Mouse (Mus musculus) heart, postnatal 0 days (tissue): ENCODE measurements around the gene Dlg2. TPM values are rescaled to one million over a fixed set of nuclear protein-coding genes. Genes with fewer than 3 reads are reported as not detected.

ENCODE experiments used
- ATAC-seq: fragments of 200-750 bp; cut with Nextera tagmentation; 2 replicates; pipeline ENCODE4 v1.8.0; 2017; ENCODE audit warnings: low read depth, moderate number of reproducible peaks, moderate library complexity; ENCODE audit not compliant: insufficient read depth
- DNase-seq: peaks from one replicate; pipeline ENCODE4 v3.0.0-alpha.2; 2016; ENCODE audit warnings: low spot score
- H3K27ac ChIP-seq: fragments of 300-500 bp; sonication (generic); 2 replicates; pipeline ENCODE4 v1.5.1; 2014; ENCODE audit warnings: low read depth, mild to moderate bottlenecking
- H3K27me3 ChIP-seq: fragments of 300-500 bp; sonication (generic); 2 replicates; pipeline ENCODE4 v1.6.1; 2014; ENCODE audit warnings: low read length, mixed read lengths; ENCODE audit not compliant: control insufficient read depth, insufficient read depth
- H3K36me3 ChIP-seq: fragments of 300-500 bp; sonication (generic); replicated peaks from 2 replicates; pipeline ENCODE4 v1.6.1; 2014; ENCODE audit warnings: low read length, mixed read lengths; ENCODE audit not compliant: control insufficient read depth, insufficient read depth
- H3K4me1 ChIP-seq: fragments of 300-500 bp; sonication (generic); 2 replicates; pipeline ENCODE4 v1.6.1; 2014; ENCODE audit warnings: antibody characterized with exemption; ENCODE audit not compliant: control insufficient read depth, insufficient read depth
- H3K4me2 ChIP-seq: fragments of 300-500 bp; sonication (generic); 2 replicates; pipeline ENCODE4 v1.6.1; 2014; ENCODE audit warnings: low read depth, mild to moderate bottlenecking, low read length, moderate library complexity
- H3K4me3 ChIP-seq: fragments of 300-500 bp; sonication (generic); 2 replicates; pipeline ENCODE4 v1.5.1; 2014; ENCODE audit warnings: low read depth, low read length
- H3K9ac ChIP-seq: fragments of 300-500 bp; sonication (generic); replicated peaks from 2 replicates; pipeline ENCODE4 v1.6.1; 2014; ENCODE audit warnings: low read depth, low read length, mixed read lengths
- H3K9me3 ChIP-seq: fragments of 300-500 bp; sonication (generic); replicated peaks from 2 replicates; pipeline ENCODE4 v1.6.1; 2016; ENCODE audit warnings: low read length; ENCODE audit not compliant: control insufficient read depth
- CTCF ChIP-seq: IDR thresholded peaks from 2 replicates; pipeline ENCODE4 v1.5.1; 2016; ENCODE audit warnings: antibody characterized with exemption, control low read depth, low read depth
- EP300 ChIP-seq: IDR thresholded peaks from 2 replicates; pipeline ENCODE4 v1.6.1; 2016; ENCODE audit warnings: antibody characterized with exemption, low read depth
- WGBS: fragments of 180-500 bp; shearing (Covaris S2); extraction: QIAGEN DNeasy Blood & Tissue Kit; methylation state at CpG from one replicate; pipeline ENCODE4 v1.1.7; 2014; 5-methylcytosine and 5-hydroxymethylcytosine counted together
- polyA plus RNA-seq: library from polyadenylated mRNA; unstranded; fragments of >200 nt; fragmentation: Nextera tagmentation; extraction: Ambion mirVana; gene quantifications from 2 replicates; pipeline ENCODE4 v1.2.1, GENCODE M21; 2015
- total RNA-seq: library from RNA; depleted of rRNA; stranded (reverse); fragments of >200 nt; gene quantifications from 2 replicates; pipeline ENCODE4 v1.2.3, GENCODE M21; 2014; ENCODE audit warnings: low replicate concordance

The Dlg2 gene
- total and polyA plus RNA-seq, 2 experiments from 2014 or later, result 1.3 to 2.3 TPM

DNA sequence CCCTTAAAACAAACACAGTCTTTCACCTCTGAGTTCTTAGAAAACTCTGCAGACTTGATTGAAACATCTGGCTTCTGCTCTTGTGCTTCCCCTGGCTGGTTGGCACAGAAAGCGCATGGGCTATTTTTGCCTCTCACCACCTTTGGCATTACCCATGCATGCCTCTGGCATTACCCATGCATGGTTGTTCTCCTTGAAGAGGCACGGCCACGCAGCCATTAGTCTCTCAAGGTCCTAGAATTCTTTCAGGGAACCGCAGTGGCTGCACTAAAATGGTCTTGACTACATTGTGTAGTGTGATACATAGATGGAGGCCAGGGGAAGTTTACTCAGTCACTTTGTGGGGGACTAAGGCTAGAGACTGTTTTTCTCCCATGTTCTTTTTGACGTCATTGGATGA is 1709.9 kb downstream of the Dlg2 start:
- Histone ChIP-seq H3K27me3 (0 out of 2 replicates have a peak, but pooled peaks cover 6% of the 10 kb centered on the region), H3K27ac (no peak overlapping the region), H3K9me3 (no peaks in the 10 kb centered on the region), H3K4me2 (no peak overlapping the region), H3K4me3 (no peak overlapping the region), H3K36me3 (no peaks in the 10 kb centered on the region), H3K9ac (no peak overlapping the region), H3K4me1 (peaks cover 6% of the 10 kb centered on the region; the same call in 1 of the 2 replicates)
- 62% methylated on average over 5 of the region's 5 CpGs for WGBS
- no peak for TF ChIP-seq CTCF
- no peak for TF ChIP-seq EP300
- 0 out of 2 replicates have a peak, but pooled peaks have one; percentile 36 for ATAC-seq
- DNase-seq, result no peak

DNA sequence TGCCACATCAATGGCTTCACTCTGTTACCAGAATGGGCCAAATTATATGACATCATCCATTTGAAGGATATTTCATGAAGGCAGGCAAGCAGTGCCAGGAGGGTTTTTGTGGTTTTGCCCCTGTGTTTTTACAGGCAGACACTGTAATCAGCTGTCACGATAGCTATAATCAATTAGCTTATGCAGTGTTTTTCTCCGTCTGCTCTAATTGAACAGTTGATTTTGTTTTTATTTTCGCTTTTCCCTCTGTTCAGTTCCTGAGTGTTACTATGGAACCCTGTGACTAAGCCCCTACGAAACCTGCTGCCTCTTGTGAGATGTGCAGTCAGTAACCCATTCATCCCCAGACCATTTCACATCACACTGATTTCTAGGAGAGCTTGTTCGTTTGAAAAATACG is 1712.7 kb downstream of the Dlg2 start:
- Histone ChIP-seq H3K9ac (no peak overlapping the region), H3K9me3 (no peaks in the 10 kb centered on the region), H3K4me2 (no peak overlapping the region), H3K27ac (no peak overlapping the region), H3K27me3 (no peaks in the 10 kb centered on the region), H3K4me1 (peaks cover 6% of the 10 kb centered on the region; the same call in 1 of the 2 replicates), H3K36me3 (no peaks in the 10 kb centered on the region), H3K4me3 (no peak overlapping the region)
- WGBS, result 67% methylated on average over 6 of the region's 6 CpGs
- TF ChIP-seq CTCF (no peak), EP300 (no peak)
- DNase-seq (no peak), ATAC-seq (no peak)

DNA sequence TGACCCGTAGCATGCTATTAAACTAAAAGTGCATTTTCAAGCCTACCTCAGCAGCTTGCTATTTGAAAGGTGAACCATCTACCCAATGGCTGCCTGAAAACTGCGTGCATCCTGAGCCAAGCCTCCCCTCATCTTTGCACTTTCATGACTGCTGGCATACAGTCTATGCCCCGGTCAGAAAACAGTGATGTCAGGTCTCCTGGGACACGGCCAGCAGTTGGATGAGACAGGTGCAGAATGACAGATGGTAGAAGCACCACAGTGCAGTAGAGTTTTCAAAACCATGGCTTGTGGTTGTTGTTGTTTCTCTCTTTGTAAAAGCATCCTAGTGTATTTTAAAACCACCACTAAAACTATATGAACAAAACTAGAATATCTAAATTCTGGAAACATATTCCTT is 1719.5 kb downstream of the Dlg2 start:
- no peak overlapping the region for H3K4me2 ChIP-seq
- no peak overlapping the region for H3K27ac ChIP-seq
- no peak overlapping the region for H3K4me3 ChIP-seq
- TF ChIP-seq EP300, result no peak
- TF ChIP-seq CTCF, result no peak
- DNase-seq (no peak), ATAC-seq (no peak)
- H3K9ac ChIP-seq, result no peak overlapping the region
- no peaks in the 10 kb centered on the region for H3K27me3 ChIP-seq
- H3K36me3 ChIP-seq, result no peaks in the 10 kb centered on the region
- no peaks in the 10 kb centered on the region for H3K4me1 ChIP-seq
- 67% methylated on average over 4 of the region's 4 CpGs for WGBS
- no peaks in the 10 kb centered on the region for H3K9me3 ChIP-seq

DNA sequence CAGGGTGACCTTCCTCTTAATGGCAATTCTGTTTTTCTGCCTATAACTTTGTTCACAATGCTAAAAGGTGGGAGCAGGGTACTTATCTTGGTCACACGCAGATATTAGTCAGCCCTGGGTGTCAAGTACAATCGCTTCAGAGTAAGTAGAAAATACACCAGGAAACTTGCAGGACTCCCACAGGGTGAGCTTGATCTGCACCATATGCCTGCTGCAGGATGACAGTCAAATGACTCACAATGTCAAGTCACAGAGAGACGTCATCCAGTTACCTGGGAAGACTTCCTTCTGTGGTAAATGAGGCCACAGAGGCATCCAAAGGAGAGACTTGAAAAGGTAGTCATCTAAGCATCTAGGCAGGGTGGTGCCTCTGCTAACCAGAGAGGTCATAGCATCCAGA is 1721.1 kb downstream of the Dlg2 start:
- no peak overlapping the region for H3K9ac ChIP-seq

DNA sequence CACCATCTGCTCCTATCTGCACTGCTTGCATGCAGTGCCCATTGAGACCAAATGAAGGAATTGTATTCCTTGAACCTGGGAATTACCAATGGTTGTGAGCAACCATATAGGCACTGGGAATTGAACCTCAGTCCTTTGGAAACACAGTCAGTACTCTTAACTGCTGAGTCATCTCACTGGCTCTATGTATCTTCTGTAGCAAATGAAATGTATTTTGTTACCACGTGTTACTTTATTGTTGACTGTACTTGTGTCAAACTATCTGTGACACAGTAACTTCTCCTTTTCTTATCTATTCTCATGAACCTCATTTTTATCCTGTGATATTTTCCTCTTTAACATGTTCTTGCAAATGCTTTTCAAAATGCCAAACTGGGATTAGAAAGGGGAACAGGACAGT is 1722.7 kb downstream of the Dlg2 start:
- Histone ChIP-seq H3K9ac (no peak overlapping the region), H3K4me2 (no peak overlapping the region), H3K4me1 (no peaks in the 10 kb centered on the region), H3K9me3 (no peaks in the 10 kb centered on the region), H3K27me3 (no peaks in the 10 kb centered on the region), H3K36me3 (no peaks in the 10 kb centered on the region), H3K27ac (no peak overlapping the region), H3K4me3 (no peak overlapping the region)
- DNase-seq (no peak), ATAC-seq (no peak)
- no peak for TF ChIP-seq CTCF
- no peak for TF ChIP-seq EP300
- 39% methylated on average over 1 of the region's 1 CpGs for WGBS

More for the DNA sequence above, 1721.1 kb downstream of the Dlg2 start:
- no peaks in the 10 kb centered on the region for H3K27me3 ChIP-seq
- H3K4me2 ChIP-seq, result no peak overlapping the region
- TF ChIP-seq CTCF (no peak), EP300 (no peak)
- no peaks in the 10 kb centered on the region for H3K4me1 ChIP-seq
- ATAC-seq (no peak), DNase-seq (no peak)
- H3K36me3 ChIP-seq, result no peaks in the 10 kb centered on the region
- no peaks in the 10 kb centered on the region for H3K9me3 ChIP-seq
- no peak overlapping the region for H3K4me3 ChIP-seq
- 36% methylated on average over 3 of the region's 3 CpGs for WGBS
- H3K27ac ChIP-seq, result no peak overlapping the region

DNA sequence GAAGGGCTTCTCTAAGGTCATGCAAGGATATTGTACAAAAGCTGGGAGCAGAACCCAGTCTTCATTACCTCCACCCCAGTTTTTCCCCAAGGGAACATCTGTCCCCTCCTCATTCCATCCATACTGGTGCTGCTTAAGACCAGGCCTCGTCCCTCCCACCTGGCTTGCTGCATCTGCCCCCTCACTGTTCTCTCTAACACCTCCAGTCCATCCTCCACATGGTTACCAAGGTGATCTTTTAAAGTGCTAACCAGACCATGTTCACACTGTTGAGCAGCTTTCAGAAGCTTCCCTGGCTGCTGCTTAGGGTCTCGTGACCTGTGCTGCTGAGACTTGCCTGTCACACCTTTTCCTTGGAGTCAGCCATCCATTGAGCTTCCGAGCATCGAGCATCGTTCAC is 1734.2 kb downstream of the Dlg2 start:
- Histone ChIP-seq H3K36me3 (no peaks in the 10 kb centered on the region), H3K27ac (no peak overlapping the region), H3K4me1 (no peaks in the 10 kb centered on the region), H3K9ac (no peak overlapping the region), H3K27me3 (no peaks in the 10 kb centered on the region), H3K4me3 (no peak overlapping the region), H3K9me3 (no peaks in the 10 kb centered on the region), H3K4me2 (no peak overlapping the region)
- DNase-seq (no peak), ATAC-seq (no peak)
- TF ChIP-seq CTCF (no peak), EP300 (no peak)
- 81% methylated on average over 5 of the region's 5 CpGs for WGBS
